In genomic region chr14:109874230-109874629, GRCm38 (mm10) we compare ENCODE assay signal across 9 mouse cellular contexts.
DNase-seq lines count a peak whose midpoint lies in the region; ATAC-seq and TF ChIP-seq lines count a peak whose summit lies in the region.
"Had no signal": no experiment of that assay in that cellular context is flagged by ENCODE, and none has a peak within 500 bp of the region (broad histone marks: within the 10 kb centered on the region; RNA-seq: fewer than 3 reads in every experiment).

No protein-coding gene starts in this region.

- H3K4me1 ChIP-seq in kidney, adult 2 months (ENCODE audit: control insufficient read depth, insufficient read depth, low read length): no peaks in the 10 kb centered on the region
- no peaks in the 10 kb centered on the region for H3K4me1 ChIP-seq in kidney, embryonic 15.5 days
- no peaks in the 10 kb centered on the region for H3K4me1 ChIP-seq in embryonic facial prominence, embryonic 10.5 days
- H3K4me1 ChIP-seq in kidney, postnatal 0 days (replicated peaks; ENCODE audit: insufficient read depth, low read length): no peaks in the 10 kb centered on the region
- no peaks in the 10 kb centered on the region for H3K4me1 ChIP-seq in liver, postnatal 0 days (ENCODE audit: insufficient read depth)
- H3K4me1 ChIP-seq: limb, embryonic 12.5 days had no signal

- no peaks in the 10 kb centered on the region for H3K36me3 ChIP-seq in kidney, adult 2 months (ENCODE audit: control insufficient read depth, insufficient read depth, low read length)
- H3K36me3 ChIP-seq in kidney, embryonic 15.5 days: no peaks in the 10 kb centered on the region
- no peaks in the 10 kb centered on the region for H3K36me3 ChIP-seq in embryonic facial prominence, embryonic 10.5 days (replicated peaks)
- H3K36me3 ChIP-seq in kidney, postnatal 0 days (ENCODE audit: insufficient read depth, low read length): no peaks in the 10 kb centered on the region
- H3K36me3 ChIP-seq in liver, postnatal 0 days (replicated peaks; ENCODE audit: insufficient read depth, low read length): no peaks in the 10 kb centered on the region
- H3K36me3 ChIP-seq: limb, embryonic 12.5 days had no signal

- H3K9me3 ChIP-seq in kidney, embryonic 15.5 days (replicated peaks): no peaks in the 10 kb centered on the region
- H3K9me3 ChIP-seq in embryonic facial prominence, embryonic 10.5 days: no peaks in the 10 kb centered on the region
- no peaks in the 10 kb centered on the region for H3K9me3 ChIP-seq in kidney, postnatal 0 days (replicated peaks; ENCODE audit: low read length)
- no peaks in the 10 kb centered on the region for H3K9me3 ChIP-seq in liver, postnatal 0 days (ENCODE audit: low read length)
- H3K9me3 ChIP-seq: limb, embryonic 12.5 days had no signal

- ATAC-seq in kidney, embryonic 15.5 days (replicated peaks; ENCODE audit: low FRiP score): no peak
- ATAC-seq in kidney, postnatal 0 days (replicated peaks; ENCODE audit: low FRiP score, low read depth): no peak
- no peak for ATAC-seq in liver, postnatal 0 days

- H3K4me2 ChIP-seq in kidney, embryonic 15.5 days: no peak overlapping the region
- H3K4me2 ChIP-seq in kidney, postnatal 0 days (ENCODE audit: low read length): no peak overlapping the region
- H3K4me2 ChIP-seq in liver, postnatal 0 days (ENCODE audit: low read depth, low read length): no peak overlapping the region
- H3K4me2 ChIP-seq: limb, embryonic 12.5 days had no signal

- H3K4me3 ChIP-seq in kidney, adult 2 months (ENCODE audit: insufficient read depth, low read depth, low read length): no peak overlapping the region
- no peak overlapping the region for H3K4me3 ChIP-seq in kidney, embryonic 15.5 days (replicated peaks)
- H3K4me3 ChIP-seq in embryonic facial prominence, embryonic 10.5 days: no peak overlapping the region
- H3K4me3 ChIP-seq in kidney, postnatal 0 days (replicated peaks; ENCODE audit: low read depth, low read length): no peak overlapping the region
- no peak overlapping the region for H3K4me3 ChIP-seq in liver, postnatal 0 days (ENCODE audit: low read depth, low read length)
- H3K4me3 ChIP-seq: limb, embryonic 12.5 days had no signal

- TF ChIP-seq POLR2A in kidney, adult 2 months (IDR thresholded peaks at IDR 0.05; ENCODE audit: low read depth, low read length): no peak

- no peak overlapping the region for H3K9ac ChIP-seq in kidney, embryonic 15.5 days
- no peak overlapping the region for H3K9ac ChIP-seq in kidney, postnatal 0 days (ENCODE audit: low read depth, low read length)
- no peak overlapping the region for H3K9ac ChIP-seq in liver, postnatal 0 days (replicated peaks)
- H3K9ac ChIP-seq: limb, embryonic 12.5 days had no signal

- no peak for TF ChIP-seq EP300 in liver, postnatal 0 days (IDR thresholded peaks at IDR 0.05; ENCODE audit: low read depth)

- 7% methylated on average over 1 of the region's 1 CpGs for WGBS in kidney, adult 2 months
- WGBS in kidney, embryonic 15.5 days: 16% methylated on average over 1 of the region's 1 CpGs
- 8% methylated on average over 1 of the region's 1 CpGs for WGBS in embryonic facial prominence, embryonic 10.5 days
- 8% methylated on average over 1 of the region's 1 CpGs for WGBS in kidney, postnatal 0 days
- 8% methylated on average over 1 of the region's 1 CpGs for WGBS in liver, postnatal 0 days (ENCODE audit: insufficient replicate concordance)

- DNase-seq in kidney, adult 2 months: peak; percentile 15
- DNase-seq in brain, adult 2 months (ENCODE audit: low read depth, low spot score): peak; percentile 64
- peak; percentile 59 for DNase-seq in embryonic facial prominence, embryonic 10.5 days (ENCODE audit: low spot score)
- DNase-seq in kidney, postnatal 0 days (ENCODE audit: low spot score): peak; percentile 49
- peak; percentile 24 for DNase-seq in liver, postnatal 0 days
- peak; percentile 42 for DNase-seq in right cerebral cortex, postnatal 14 days
- no peak for DNase-seq in gastrocnemius, adult 8-10 months (ENCODE audit: low spot score in 2 of 2)

- H3K27ac ChIP-seq in kidney, adult 2 months (ENCODE audit: insufficient read depth, low read depth, low read length): no peak overlapping the region
- H3K27ac ChIP-seq in kidney, embryonic 15.5 days: no peak overlapping the region
- no peak overlapping the region for H3K27ac ChIP-seq in embryonic facial prominence, embryonic 10.5 days (replicated peaks)
- H3K27ac ChIP-seq in kidney, postnatal 0 days: no peak overlapping the region
- H3K27ac ChIP-seq in liver, postnatal 0 days (ENCODE audit: low read depth): no peak overlapping the region
- H3K27ac ChIP-seq: limb, embryonic 12.5 days had no signal

- 0 out of 2 replicates have a peak, but pooled peaks have one; percentile 18 for TF ChIP-seq CTCF in kidney, adult 2 months (conservative IDR thresholded peaks at IDR 0.05; ENCODE audit: insufficient read depth, insufficient read length, low read depth, low read length)
- peak; percentile 85 for TF ChIP-seq CTCF in kidney, postnatal 0 days (IDR thresholded peaks at IDR 0.05; ENCODE audit: low read depth)
- peak; percentile 64 for TF ChIP-seq CTCF in liver, postnatal 0 days (IDR thresholded peaks at IDR 0.05; ENCODE audit: low read depth)

- no peaks in the 10 kb centered on the region for H3K27me3 ChIP-seq in kidney, adult 2 months (replicated peaks; ENCODE audit: control insufficient read depth, insufficient read depth, low read length)
- no peaks in the 10 kb centered on the region for H3K27me3 ChIP-seq in kidney, embryonic 15.5 days
- H3K27me3 ChIP-seq in embryonic facial prominence, embryonic 10.5 days (replicated peaks; ENCODE audit: low read depth, poor library complexity, severe bottlenecking): no peaks in the 10 kb centered on the region
- H3K27me3 ChIP-seq in kidney, postnatal 0 days (ENCODE audit: insufficient read depth, low read length): no peaks in the 10 kb centered on the region
- no peaks in the 10 kb centered on the region for H3K27me3 ChIP-seq in liver, postnatal 0 days (ENCODE audit: insufficient read depth, low read length)
- H3K27me3 ChIP-seq: limb, embryonic 12.5 days had no signal

Comparison
In these comparisons a context has a peak if more than half of its experiments do, and no peak if none do; other contexts are left out.
1. DNase-seq: peak in kidney, adult 2 months (single experiment), brain, adult 2 months (single experiment), embryonic facial prominence, embryonic 10.5 days (single experiment), kidney, postnatal 0 days (single experiment), liver, postnatal 0 days (single experiment) and right cerebral cortex, postnatal 14 days (single experiment); none in gastrocnemius, adult 8-10 months (0 of 2).
2. CTCF ChIP-seq: peak in every context shown above with its lines; median percentile 85 in kidney, postnatal 0 days; 64 in liver, postnatal 0 days; 18 in kidney, adult 2 months.